Mouse (Mus musculus): ENCODE results near the gene Reps1.

Gene Reps1

GRCm38 (mm10) chr10:18139615-18140014, 84.0 kb downstream of the Reps1 start:
- DNase-seq (ENCODE audit: low spot score): no peak

GRCm38 (mm10) chr10:18141389-18141788, 85.7 kb downstream of the Reps1 start:
- DNase-seq (ENCODE audit: low spot score): no peak

GRCm38 (mm10) chr10:18142231-18142630, 86.6 kb downstream of the Reps1 start:
- no peak for DNase-seq (ENCODE audit: low spot score)

DNA sequence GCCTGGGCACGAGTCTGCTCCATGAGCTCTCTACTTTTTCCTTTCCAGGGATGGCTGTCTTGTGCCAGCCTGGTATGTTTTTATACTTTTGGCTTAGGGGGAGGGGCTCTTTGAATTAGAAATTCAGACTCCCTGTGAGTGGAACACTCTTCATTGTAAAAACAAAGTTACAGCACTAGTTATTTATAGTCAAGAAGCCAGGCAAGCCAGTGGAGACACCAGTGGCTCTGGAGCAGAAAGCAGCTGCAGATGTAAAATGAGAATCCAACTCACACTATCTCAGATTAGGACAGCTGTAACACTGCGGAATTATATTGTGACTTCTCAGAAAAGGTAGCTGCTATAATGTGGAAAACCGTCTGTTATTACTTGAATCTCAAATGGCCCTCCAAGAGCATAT, 91.6 kb downstream of the Reps1 start:
- DNase-seq (ENCODE audit: low spot score): no peak

- no peak for DNase-seq (ENCODE audit: low spot score)
Observed at GRCm38 (mm10) chr10:18162435-18162971, 106.8 kb downstream of the Reps1 start.
